Mouse (Mus musculus) limb, embryonic 14.5 days (tissue): ENCODE measurements around the gene Tinf2. TPM values are rescaled to one million over a fixed set of nuclear protein-coding genes. Genes with fewer than 3 reads are reported as not detected.
A peak's percentile ranks its signal among the peaks of the same experiment; 100 is the strongest.

Experiments
- ATAC-seq: fragments of 200-750 bp; cut with Nextera tagmentation; 2 replicates; pipeline ENCODE4 v1.8.0; 2017; ENCODE audit warnings: low read depth, moderate number of reproducible peaks, moderate TSS enrichment; ENCODE audit not compliant: low FRiP score
- DNase-seq: peaks from one replicate; pipeline ENCODE4 v3.0.0-alpha.2; 2015; ENCODE audit warnings: low spot score
- H3K27ac ChIP-seq: fragments of 300-500 bp; sonication (generic); replicated peaks from 2 replicates; pipeline ENCODE4 v1.5.1; 2014; ENCODE audit warnings: low read depth, mild to moderate bottlenecking, low read length, moderate library complexity, mixed read lengths
- H3K27me3 ChIP-seq: fragments of 300-500 bp; sonication (generic); 2 replicates; pipeline ENCODE4 v1.6.1; 2014; ENCODE audit warnings: low read length, mixed read lengths; ENCODE audit not compliant: control insufficient read depth, insufficient read depth
- H3K36me3 ChIP-seq: fragments of 300-500 bp; sonication (generic); 2 replicates; pipeline ENCODE4 v1.6.1; 2014; ENCODE audit warnings: mild to moderate bottlenecking, low read length, moderate library complexity, mixed read lengths; ENCODE audit not compliant: control insufficient read depth, insufficient read depth
- H3K4me1 ChIP-seq: fragments of 300-500 bp; sonication (generic); 2 replicates; pipeline ENCODE4 v1.6.1; 2014; ENCODE audit warnings: antibody characterized with exemption, low read length, mixed read lengths; ENCODE audit not compliant: control insufficient read depth, insufficient read depth
- H3K4me2 ChIP-seq: fragments of 300-500 bp; sonication (generic); replicated peaks from 2 replicates; pipeline ENCODE4 v1.6.1; 2014; ENCODE audit warnings: low read depth, mild to moderate bottlenecking, low read length, moderate library complexity; ENCODE audit not compliant: severe bottlenecking
- H3K4me3 ChIP-seq: fragments of 300-500 bp; sonication (generic); replicated peaks from 2 replicates; pipeline ENCODE4 v1.5.1; 2014; ENCODE audit warnings: low read length
- H3K9ac ChIP-seq: fragments of 300-500 bp; sonication (generic); 2 replicates; pipeline ENCODE4 v1.6.1; 2014; ENCODE audit warnings: mild to moderate bottlenecking, low read depth, low read length, moderate library complexity; ENCODE audit not compliant: severe bottlenecking
- H3K9me3 ChIP-seq: fragments of 300-500 bp; sonication (generic); 2 replicates; pipeline ENCODE4 v1.6.1; 2016; ENCODE audit warnings: low read length; ENCODE audit not compliant: control insufficient read depth
- POLR2A ChIP-seq: fragments of 200-500 bp; IDR thresholded peaks from 2 replicates; pipeline ENCODE4 v1.8.0; 2012; ENCODE audit warnings: inconsistent platforms, mild to moderate bottlenecking, moderate library complexity, borderline replicate concordance; ENCODE audit not compliant: insufficient read depth, insufficient read length; ENCODE audit errors: extremely low read depth
- WGBS: fragments of 180-500 bp; shearing (Covaris S2); extraction: QIAGEN DNeasy Blood & Tissue Kit; methylation state at CpG from one replicate; pipeline ENCODE4 v1.1.7; 2014; 5-methylcytosine and 5-hydroxymethylcytosine counted together
- polyA plus RNA-seq, 2 experiments: library from polyadenylated mRNA; depleted of rRNA in 1 of 2; stranded (reverse) in 1 of 2; unstranded in 1 of 2; fragments of >200 nt; fragmentation: Nextera tagmentation in 1 of 2; extraction: Ambion mirVana in 1 of 2; gene quantifications; 2 replicates each; pipeline versions ENCODE4 v1.2.1 to v1.2.3; 2012 to 2014

Gene Tinf2
- polyA plus RNA-seq, 2 experiments: 34.2 to 38.4 TPM

GRCm38 (mm10) chr14:55706051-55706600, 24.5 kb upstream of the Tinf2 start:
- TF ChIP-seq POLR2A: no peak
- DNase-seq (no peak), ATAC-seq (no peak)
- no peak overlapping the region for H3K9ac ChIP-seq
- H3K4me1 ChIP-seq: no peaks in the 10 kb centered on the region
- H3K4me3 ChIP-seq: no peak overlapping the region
- H3K27ac ChIP-seq: no peak overlapping the region
- H3K4me2 ChIP-seq: no peak overlapping the region
- H3K9me3 ChIP-seq: no peaks in the 10 kb centered on the region
- no peaks in the 10 kb centered on the region for H3K27me3 ChIP-seq
- WGBS: 91% methylated on average over 8 of the region's 8 CpGs
- no peaks in the 10 kb centered on the region for H3K36me3 ChIP-seq

- no peak overlapping the region for H3K4me2 ChIP-seq
- H3K4me1 ChIP-seq: no peaks in the 10 kb centered on the region
- TF ChIP-seq POLR2A: no peak
- no peak for DNase-seq
- H3K4me3 ChIP-seq: no peak overlapping the region
- 37% methylated on average over 6 of the region's 6 CpGs for WGBS
- no peaks in the 10 kb centered on the region for H3K27me3 ChIP-seq
- no peak for ATAC-seq
- no peak overlapping the region for H3K9ac ChIP-seq
- no peak overlapping the region for H3K27ac ChIP-seq
- H3K9me3 ChIP-seq: no peaks in the 10 kb centered on the region
- no peaks in the 10 kb centered on the region for H3K36me3 ChIP-seq
These were observed 21.1 kb upstream of the Tinf2 start for GRCm38 (mm10) chr14:55702761-55703160.

GRCm38 (mm10) chr14:55701131-55701530, 19.5 kb upstream of the Tinf2 start:
- H3K9me3 ChIP-seq: no peaks in the 10 kb centered on the region
- no peak overlapping the region for H3K9ac ChIP-seq
- 67% methylated on average over 9 of the region's 9 CpGs for WGBS
- H3K4me1 ChIP-seq: no peaks in the 10 kb centered on the region
- no peak overlapping the region for H3K4me3 ChIP-seq
- TF ChIP-seq POLR2A: no peak
- ATAC-seq: no peak
- no peak overlapping the region for H3K27ac ChIP-seq
- H3K27me3 ChIP-seq: no peaks in the 10 kb centered on the region
- no peaks in the 10 kb centered on the region for H3K36me3 ChIP-seq
- DNase-seq: no peak
- no peak overlapping the region for H3K4me2 ChIP-seq

- no peaks in the 10 kb centered on the region for H3K27me3 ChIP-seq
- no peaks in the 10 kb centered on the region for H3K4me1 ChIP-seq
- no peak for DNase-seq
- H3K27ac ChIP-seq: no peak overlapping the region
- 85% methylated on average over 4 of the region's 4 CpGs for WGBS
- H3K9me3 ChIP-seq: no peaks in the 10 kb centered on the region
- no peak overlapping the region for H3K9ac ChIP-seq
- H3K4me3 ChIP-seq: no peak overlapping the region
- no peak overlapping the region for H3K4me2 ChIP-seq
- no peak for TF ChIP-seq POLR2A
- no peak for ATAC-seq
- no peaks in the 10 kb centered on the region for H3K36me3 ChIP-seq
These were observed 15.6 kb upstream of the Tinf2 start for GRCm38 (mm10) chr14:55697226-55697625.

GRCm38 (mm10) chr14:55689433-55689832, 7.8 kb upstream of the Tinf2 start:
- ATAC-seq (no peak), DNase-seq (no peak)
- H3K4me3 ChIP-seq: no peak overlapping the region
- no peaks in the 10 kb centered on the region for H3K4me1 ChIP-seq
- H3K9ac ChIP-seq: no peak overlapping the region
- H3K4me2 ChIP-seq: no peak overlapping the region
- H3K27me3 ChIP-seq: no peaks in the 10 kb centered on the region
- no peak overlapping the region for H3K27ac ChIP-seq
- no peaks in the 10 kb centered on the region for H3K36me3 ChIP-seq
- no peak for TF ChIP-seq POLR2A
- H3K9me3 ChIP-seq: no peaks in the 10 kb centered on the region
- WGBS: 70% methylated on average over 10 of the region's 10 CpGs

GRCm38 (mm10) chr14:55682118-55682493, 486 bp upstream of the Tinf2 start:
- Histone ChIP-seq H3K9me3 (no peaks in the 10 kb centered on the region), H3K4me2 (peak overlapping the region; percentile 66), H3K27me3 (no peaks in the 10 kb centered on the region), H3K36me3 (peaks cover 36% of the 10 kb centered on the region), H3K4me3 (peak overlapping the region; percentile 74), H3K4me1 (peaks cover 3% of the 10 kb centered on the region; the same call in 1 of the 2 replicates), H3K27ac (peak overlapping the region; percentile 85), H3K9ac (peak overlapping the region; percentile 74; the same call in 1 of the 2 replicates)
- TF ChIP-seq POLR2A: no peak
- ATAC-seq: no peak; the same call in 1 of the 2 replicates
- 14% methylated on average over 3 of the region's 3 CpGs for WGBS
- no peak for DNase-seq
